Mouse (Mus musculus) E14TG2a.4 (cell line): ENCODE results near the gene Abhd4.

Experiments
- CTCF ChIP-seq: conservative IDR thresholded peaks from 2 replicates; pipeline ENCODE4 v1.5.1; 2014; ENCODE audit warnings: low read length
- NANOG ChIP-seq: IDR thresholded peaks from 2 replicates; pipeline ENCODE4 v1.6.1; 2014; ENCODE audit warnings: borderline replicate concordance, low read length, mixed read lengths
- POU5F1 ChIP-seq: IDR thresholded peaks from 2 replicates; pipeline ENCODE4 v1.6.1; 2014; ENCODE audit warnings: low read length, borderline replicate concordance

- TF ChIP-seq CTCF (no peak), POU5F1 (no peak), NANOG (no peak)
These were observed 7.4 kb downstream of the Abhd4 start for GRCm38 (mm10) chr14:54261386-54261785.
